Mouse (Mus musculus) heart, embryonic 10.5 days (tissue): ENCODE measurements around the gene Coa7. TPM values are rescaled to one million over a fixed set of nuclear protein-coding genes. Genes with fewer than 3 reads are reported as not detected.

Experiments used
- DNase-seq: peaks from one replicate; pipeline ENCODE4 v3.0.0-alpha.2; 2017; ENCODE audit warnings: low spot score
- H3K27ac ChIP-seq: fragments of 300-500 bp; sonication (generic); 2 replicates; pipeline ENCODE4 v1.5.1; 2016; ENCODE audit warnings: mild to moderate bottlenecking
- H3K27me3 ChIP-seq: fragments of 300-500 bp; sonication (generic); 2 replicates; pipeline ENCODE4 v1.6.1; 2016; ENCODE audit warnings: mild to moderate bottlenecking; ENCODE audit not compliant: poor library complexity, insufficient read depth, severe bottlenecking
- H3K36me3 ChIP-seq: fragments of 300-500 bp; sonication (generic); 2 replicates; pipeline ENCODE4 v1.6.1; 2016; ENCODE audit warnings: mild to moderate bottlenecking, moderate library complexity
- H3K4me1 ChIP-seq: fragments of 300-500 bp; sonication (generic); 2 replicates; pipeline ENCODE4 v1.6.1; 2016; ENCODE audit warnings: mild to moderate bottlenecking
- H3K4me3 ChIP-seq: fragments of 300-500 bp; sonication (generic); 2 replicates; pipeline ENCODE4 v1.5.1; 2016; ENCODE audit warnings: mild to moderate bottlenecking, moderate library complexity
- H3K9me3 ChIP-seq: fragments of 300-500 bp; sonication (generic); 2 replicates; pipeline ENCODE4 v1.6.1; 2016; ENCODE audit warnings: mild to moderate bottlenecking, moderate library complexity
- WGBS: fragments of 180-500 bp; shearing (Covaris S2); methylation state at CpG from one replicate; pipeline ENCODE4 v1.1.7; 2016; 5-methylcytosine and 5-hydroxymethylcytosine counted together
- polyA plus RNA-seq: library from polyadenylated mRNA; unstranded; fragments of >200 nt; fragmentation: Nextera tagmentation; extraction: Ambion mirVana; gene quantifications from 2 replicates; pipeline ENCODE4 v1.2.1, GENCODE M21; 2016

Gene Coa7
- polyA plus RNA-seq, 1 experiment from 2014 or later, result 58.4 TPM

DNA sequence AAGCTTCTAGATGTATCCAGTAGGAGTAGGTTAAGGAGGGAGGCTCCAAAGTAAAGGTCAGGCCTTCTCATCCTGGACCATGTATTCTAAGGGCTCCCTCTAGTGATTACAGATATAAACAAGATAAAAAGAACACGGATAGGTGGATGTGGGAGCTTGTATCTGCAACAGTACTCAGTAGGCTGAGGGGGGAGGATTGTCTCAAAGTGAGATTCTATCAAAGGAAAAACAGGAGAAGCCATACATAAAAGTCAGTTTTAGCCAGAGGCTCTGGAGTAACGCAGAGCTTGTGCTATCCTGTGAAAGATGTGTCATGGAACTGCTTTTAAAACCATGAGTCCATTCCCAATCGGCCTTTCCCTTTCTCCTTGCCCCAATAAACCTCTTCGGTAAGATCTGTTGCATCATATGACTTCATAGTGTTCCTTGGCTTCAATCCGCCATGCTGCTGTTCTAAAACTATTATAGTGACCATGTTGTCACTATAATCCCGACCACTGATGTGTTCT, 815 bp upstream of the Coa7 start:
- Histone ChIP-seq H3K4me1 (peaks cover 12% of the 10 kb centered on the region), H3K9me3 (no peaks in the 10 kb centered on the region), H3K4me3 (peak overlapping the region; percentile 75), H3K27ac (peak overlapping the region; percentile 96), H3K36me3 (peaks cover 16% of the 10 kb centered on the region), H3K27me3 (no peaks in the 10 kb centered on the region)
- 37% methylated on average over 6 of the region's 6 CpGs for WGBS
- no peak for DNase-seq

DNA sequence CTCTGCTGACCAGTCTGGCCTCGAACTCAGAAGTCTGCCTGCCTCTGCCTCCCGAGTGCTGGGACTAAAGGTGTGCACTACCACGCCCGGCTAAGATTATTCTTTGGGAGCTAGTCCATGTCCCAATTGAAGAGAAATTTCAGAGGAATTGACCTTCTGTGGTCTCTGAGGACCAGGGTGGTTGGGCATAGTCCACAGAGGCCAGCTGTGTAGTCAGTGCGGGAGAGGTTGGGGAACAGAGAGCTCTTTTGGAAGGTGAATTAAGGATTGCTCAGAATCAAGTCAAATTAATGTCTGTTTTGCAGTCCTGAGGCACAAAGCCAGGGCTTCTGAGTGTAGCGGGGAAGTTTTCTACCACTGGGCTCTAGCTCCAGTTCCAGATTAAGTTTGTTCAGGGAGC, 1.9 kb downstream of the Coa7 start:
- Histone ChIP-seq H3K4me3 (no peak overlapping the region), H3K9me3 (no peaks in the 10 kb centered on the region), H3K36me3 (peaks cover 42% of the 10 kb centered on the region), H3K4me1 (peaks cover 12% of the 10 kb centered on the region), H3K27me3 (no peaks in the 10 kb centered on the region), H3K27ac (no peak overlapping the region)
- no peak for DNase-seq
- WGBS, result 93% methylated on average over 6 of the region's 6 CpGs

DNA sequence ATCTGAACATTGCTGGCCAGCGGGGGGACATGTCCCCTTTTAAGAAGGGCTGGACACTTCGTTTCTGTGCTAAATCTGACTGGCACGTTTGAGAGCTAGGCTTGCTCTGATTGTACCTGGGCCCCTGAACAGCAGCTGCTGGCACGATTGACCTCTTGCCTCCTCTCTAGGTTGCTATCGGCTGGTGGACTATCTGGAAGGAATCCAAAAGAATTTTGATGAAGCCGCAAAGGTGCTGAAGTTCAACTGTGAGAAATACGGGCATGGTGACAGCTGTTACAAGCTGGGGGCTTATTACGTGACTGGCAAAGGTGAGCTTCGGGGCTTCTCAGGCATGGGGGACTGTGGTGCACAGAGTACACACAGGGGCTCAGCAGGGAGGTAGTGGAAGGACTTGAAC, 4.1 kb downstream of the Coa7 start:
- 77% methylated on average over 9 of the region's 9 CpGs for WGBS
- Histone ChIP-seq H3K4me3 (no peak overlapping the region), H3K4me1 (peaks cover 12% of the 10 kb centered on the region), H3K27me3 (no peaks in the 10 kb centered on the region), H3K36me3 (peaks cover 60% of the 10 kb centered on the region), H3K27ac (no peak overlapping the region), H3K9me3 (no peaks in the 10 kb centered on the region)
- DNase-seq, result no peak

DNA sequence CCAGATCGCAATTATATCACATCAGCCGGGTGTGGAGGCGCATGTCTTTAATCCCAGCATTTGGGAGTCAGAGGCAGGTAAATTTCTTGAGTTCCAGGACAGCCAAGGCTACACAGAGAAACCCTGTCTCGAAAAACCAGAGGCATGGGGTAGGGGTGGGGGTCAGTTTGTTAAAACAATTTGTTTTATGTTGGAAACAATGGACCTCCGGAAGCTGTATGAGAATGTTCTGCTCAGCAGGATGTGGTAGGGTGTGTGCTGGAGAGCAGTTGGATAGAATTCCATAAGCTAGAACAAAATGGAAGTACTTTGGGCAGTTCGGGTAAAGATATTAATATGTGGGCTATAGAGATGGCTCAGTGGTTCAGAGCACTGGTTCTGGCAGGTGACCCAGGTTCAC, 7.5 kb downstream of the Coa7 start:
- H3K27ac ChIP-seq, result no peak overlapping the region
- H3K9me3 ChIP-seq, result no peaks in the 10 kb centered on the region
- 89% methylated on average over 6 of the region's 6 CpGs for WGBS
- H3K27me3 ChIP-seq, result no peaks in the 10 kb centered on the region
- DNase-seq, result no peak
- no peak overlapping the region for H3K4me3 ChIP-seq
- peaks cover 81% of the 10 kb centered on the region for H3K36me3 ChIP-seq
- peaks cover 11% of the 10 kb centered on the region for H3K4me1 ChIP-seq

- DNase-seq, result no peak
- 71% methylated on average over 2 of the region's 2 CpGs for WGBS
- no peaks in the 10 kb centered on the region for H3K27me3 ChIP-seq
- H3K4me3 ChIP-seq, result no peak overlapping the region
- H3K27ac ChIP-seq, result no peak overlapping the region
- H3K36me3 ChIP-seq, result peaks cover 78% of the 10 kb centered on the region
- no peaks in the 10 kb centered on the region for H3K9me3 ChIP-seq
- H3K4me1 ChIP-seq, result peaks cover 11% of the 10 kb centered on the region
Measured at GRCm38 (mm10) chr4:108336765-108337164, 8.8 kb downstream of the Coa7 start.

- peaks cover 7% of the 10 kb centered on the region for H3K4me1 ChIP-seq
- peaks cover 67% of the 10 kb centered on the region for H3K36me3 ChIP-seq
- H3K27ac ChIP-seq, result no peak overlapping the region
- DNase-seq, result no peak
- 48% methylated on average over 3 of the region's 3 CpGs for WGBS
- no peak overlapping the region for H3K4me3 ChIP-seq
- H3K27me3 ChIP-seq, result no peaks in the 10 kb centered on the region
- H3K9me3 ChIP-seq, result no peaks in the 10 kb centered on the region
Measured at GRCm38 (mm10) chr4:108337817-108338216, 9.9 kb downstream of the Coa7 start.

DNA sequence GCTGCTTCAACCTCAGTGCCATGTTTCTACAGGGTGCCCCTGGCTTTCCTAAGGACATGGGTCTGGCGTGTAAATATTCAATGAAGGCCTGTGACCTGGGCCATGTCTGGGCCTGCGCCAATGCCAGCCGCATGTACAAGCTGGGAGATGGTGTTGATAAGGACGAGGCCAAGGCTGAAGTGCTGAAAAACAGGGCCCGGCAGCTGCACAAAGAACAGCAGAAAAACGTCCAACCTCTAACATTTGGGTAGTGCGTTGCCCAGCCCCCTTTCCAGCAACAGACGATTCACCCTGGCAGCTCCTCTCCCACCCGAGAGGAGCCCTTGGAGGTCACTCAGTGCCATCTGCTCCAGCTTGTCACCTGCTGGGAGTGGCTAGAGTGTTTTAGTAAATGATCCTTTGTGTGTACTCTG, 10.4 kb downstream of the Coa7 start:
- Histone ChIP-seq H3K4me1 (peaks cover 7% of the 10 kb centered on the region), H3K36me3 (peaks cover 62% of the 10 kb centered on the region), H3K27me3 (no peaks in the 10 kb centered on the region), H3K9me3 (no peaks in the 10 kb centered on the region), H3K4me3 (no peak overlapping the region), H3K27ac (no peak overlapping the region)
- WGBS, result 70% methylated on average over 9 of the region's 9 CpGs
- no peak for DNase-seq

GRCm38 (mm10) chr4:108338811-108339210, 10.9 kb downstream of the Coa7 start:
- no peaks in the 10 kb centered on the region for H3K27me3 ChIP-seq
- peaks cover 58% of the 10 kb centered on the region for H3K36me3 ChIP-seq
- peaks cover 7% of the 10 kb centered on the region for H3K4me1 ChIP-seq
- no peak overlapping the region for H3K4me3 ChIP-seq
- 66% methylated on average over 10 of the region's 10 CpGs for WGBS
- H3K9me3 ChIP-seq, result no peaks in the 10 kb centered on the region
- DNase-seq, result no peak
- no peak overlapping the region for H3K27ac ChIP-seq

GRCm38 (mm10) chr4:108339277-108339690, 11.3 kb downstream of the Coa7 start:
- Histone ChIP-seq H3K36me3 (peaks cover 53% of the 10 kb centered on the region), H3K9me3 (no peaks in the 10 kb centered on the region), H3K27ac (no peak overlapping the region), H3K27me3 (no peaks in the 10 kb centered on the region), H3K4me3 (no peak overlapping the region), H3K4me1 (peaks cover 7% of the 10 kb centered on the region)
- WGBS, result 19% methylated on average over 4 of the region's 4 CpGs
- DNase-seq, result no peak

GRCm38 (mm10) chr4:108344631-108345083, 16.7 kb downstream of the Coa7 start:
- peaks cover 34% of the 10 kb centered on the region for H3K4me1 ChIP-seq
- no peak overlapping the region for H3K4me3 ChIP-seq
- WGBS, result 41% methylated on average over 7 of the region's 7 CpGs
- no peaks in the 10 kb centered on the region for H3K9me3 ChIP-seq
- no peak for DNase-seq
- 0 out of 2 replicates have a peak overlapping the region, but pooled peaks have one; percentile 22 for H3K27ac ChIP-seq
- H3K27me3 ChIP-seq, result no peaks in the 10 kb centered on the region
- H3K36me3 ChIP-seq, result peaks cover 10% of the 10 kb centered on the region

- no peaks in the 10 kb centered on the region; the same call in 1 of the 2 replicates for H3K36me3 ChIP-seq
- 54% methylated on average over 5 of the region's 5 CpGs for WGBS
- no peaks in the 10 kb centered on the region for H3K9me3 ChIP-seq
- peaks cover 46% of the 10 kb centered on the region for H3K4me1 ChIP-seq
- no peak overlapping the region for H3K4me3 ChIP-seq
- no peaks in the 10 kb centered on the region for H3K27me3 ChIP-seq
- DNase-seq, result no peak
- peak overlapping the region; percentile 37 for H3K27ac ChIP-seq
Measured at GRCm38 (mm10) chr4:108345826-108346225, 17.9 kb downstream of the Coa7 start.

DNA sequence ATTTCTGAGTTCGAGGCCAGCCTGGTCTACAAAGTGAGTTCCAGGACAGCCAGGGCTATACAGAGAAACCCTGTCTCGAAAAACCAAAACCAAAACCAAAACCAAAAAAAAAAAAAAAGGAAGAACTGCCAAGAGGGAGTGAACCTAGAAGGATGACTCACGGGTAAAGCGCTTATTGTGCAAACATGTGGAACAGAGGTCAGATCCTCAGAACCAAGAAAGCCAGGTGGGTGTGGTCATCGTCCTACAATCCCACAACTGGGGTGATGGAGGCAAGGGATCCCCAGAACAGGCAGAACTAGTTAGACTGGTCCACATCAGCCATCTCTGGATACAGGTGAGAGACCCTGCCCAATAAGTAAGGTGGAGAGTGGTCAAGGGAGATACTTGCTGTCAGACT, 19.2 kb downstream of the Coa7 start:
- Histone ChIP-seq H3K4me1 (peaks cover 53% of the 10 kb centered on the region), H3K27ac (no peak overlapping the region; the same call in 1 of the 2 replicates), H3K27me3 (no peaks in the 10 kb centered on the region), H3K4me3 (no peak overlapping the region), H3K36me3 (no peaks in the 10 kb centered on the region), H3K9me3 (no peaks in the 10 kb centered on the region)
- WGBS, result 88% methylated on average over 5 of the region's 5 CpGs
- no peak for DNase-seq

- 27% methylated on average over 5 of the region's 5 CpGs for WGBS
- H3K4me3 ChIP-seq, result no peak overlapping the region
- peaks cover 53% of the 10 kb centered on the region for H3K4me1 ChIP-seq
- DNase-seq, result no peak
- H3K27ac ChIP-seq, result peak overlapping the region; percentile 86
- H3K36me3 ChIP-seq, result no peaks in the 10 kb centered on the region
- no peaks in the 10 kb centered on the region for H3K9me3 ChIP-seq
- H3K27me3 ChIP-seq, result no peaks in the 10 kb centered on the region
Measured at GRCm38 (mm10) chr4:108348256-108348875, 20.4 kb downstream of the Coa7 start.

DNA sequence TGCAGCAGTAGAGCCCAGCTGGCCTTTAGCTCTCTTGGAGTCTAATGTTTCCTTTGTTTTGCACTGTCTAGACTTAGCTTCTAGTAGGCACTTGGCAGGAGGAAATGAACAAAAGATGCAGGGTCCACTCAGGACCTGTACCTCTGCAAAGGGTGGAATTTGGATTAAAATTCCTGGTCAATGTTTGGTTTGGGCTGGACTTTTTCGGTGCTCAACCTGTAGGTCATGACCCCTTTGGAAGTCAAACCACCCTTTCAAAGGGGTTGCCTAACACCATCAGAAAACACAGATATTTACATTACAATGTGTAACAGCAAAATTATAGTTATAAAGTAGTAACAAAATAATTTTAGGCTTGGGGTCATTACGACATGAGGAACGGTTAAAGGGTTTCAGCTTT, 21.1 kb downstream of the Coa7 start:
- H3K4me3 ChIP-seq, result no peak overlapping the region
- H3K36me3 ChIP-seq, result no peaks in the 10 kb centered on the region
- H3K27me3 ChIP-seq, result no peaks in the 10 kb centered on the region
- 82% methylated on average over 3 of the region's 3 CpGs for WGBS
- peaks cover 55% of the 10 kb centered on the region for H3K4me1 ChIP-seq
- peak overlapping the region; percentile 86 for H3K27ac ChIP-seq
- no peaks in the 10 kb centered on the region for H3K9me3 ChIP-seq
- no peak for DNase-seq
